Mouse (Mus musculus): Measurements from ENCODE around the gene Tmem53. TPM values are rescaled to one million over a fixed set of nuclear protein-coding genes. Genes with fewer than 3 reads are reported as not detected.
"Not testable (repeated sequence)": the region's sequence is repeated elsewhere in the genome, so short reads cannot be mapped to it uniquely, and the experiment has no call there.

Gene Tmem53
- total RNA-seq, 2 experiments from 2014 or later: 54.2 to 97.3 TPM

- DNase-seq: no peak
Measured at GRCm38 (mm10) chr4:117250982-117251381, 769 bp upstream of the Tmem53 start.

GRCm38 (mm10) chr4:117252351-117252750, 600 bp downstream of the Tmem53 start:
- peak; percentile 58 to 60 for DNase-seq

GRCm38 (mm10) chr4:117252755-117253154, 1.0 kb downstream of the Tmem53 start:
- no peak for DNase-seq

- DNase-seq: peak in 1 of 2 experiments; percentile 52
Measured at GRCm38 (mm10) chr4:117253218-117254016, 1.7 kb downstream of the Tmem53 start.

DNA sequence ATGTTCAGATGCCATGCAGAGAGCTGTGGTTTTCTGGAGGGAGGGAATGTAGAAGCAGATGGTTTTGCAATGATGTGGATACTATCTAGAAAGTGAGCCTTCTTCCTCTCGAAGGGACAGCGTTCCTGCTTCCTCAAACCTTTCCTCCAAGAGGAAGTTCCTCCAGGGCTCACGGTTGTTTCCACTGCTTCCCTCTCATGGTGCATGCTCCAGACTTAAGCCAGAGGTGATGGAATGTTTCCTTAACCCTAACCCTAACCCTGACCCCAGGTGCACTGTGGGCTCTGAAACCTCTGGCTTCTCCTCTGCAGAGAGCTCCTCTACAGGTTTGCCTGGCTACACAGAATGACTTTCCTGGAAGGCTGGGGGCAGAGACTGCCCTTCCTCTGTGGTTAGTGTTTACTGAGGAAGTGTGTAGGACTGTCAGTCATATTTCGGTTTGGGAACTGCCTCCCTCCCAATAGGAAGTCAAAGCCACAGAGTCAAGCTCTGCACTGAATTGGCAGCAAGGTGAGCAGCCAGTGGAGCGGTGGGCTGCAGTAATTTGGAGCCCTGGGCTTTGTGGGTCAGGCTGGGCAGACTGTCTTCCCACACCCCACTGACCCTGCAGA, 2.4 kb downstream of the Tmem53 start:
- no peak for DNase-seq

- DNase-seq: peak; percentile 54 to 72
Measured at GRCm38 (mm10) chr4:117254672-117255071, 2.9 kb downstream of the Tmem53 start.

DNA sequence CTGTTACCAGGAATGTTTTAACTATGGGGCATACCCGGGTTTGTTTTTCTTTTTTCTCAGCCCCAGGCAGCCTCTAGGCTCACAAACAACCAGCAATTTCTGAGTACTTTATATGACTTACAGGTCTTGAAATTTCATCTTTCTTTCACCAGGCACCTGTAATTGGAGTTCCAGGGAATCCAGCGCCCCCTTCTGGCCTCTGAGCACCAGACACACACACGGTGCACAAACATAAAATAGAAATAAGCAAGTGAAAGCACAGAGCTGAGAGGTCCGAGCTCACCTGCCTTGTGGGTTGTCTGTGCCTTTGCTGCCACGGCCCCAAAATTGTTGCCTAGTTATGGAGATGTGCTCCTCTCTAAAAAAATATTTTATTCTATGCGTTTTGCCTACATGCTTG, 8.2 kb downstream of the Tmem53 start:
- not testable (repeated sequence) for DNase-seq

- DNase-seq: no peak
Measured at GRCm38 (mm10) chr4:117261222-117261621, 9.5 kb downstream of the Tmem53 start.

- DNase-seq: peak; percentile 76 to 82
Measured at GRCm38 (mm10) chr4:117262101-117262913, 10.6 kb downstream of the Tmem53 start.

- no peak for DNase-seq
Measured at GRCm38 (mm10) chr4:117262987-117263386, 11.2 kb downstream of the Tmem53 start.

DNA sequence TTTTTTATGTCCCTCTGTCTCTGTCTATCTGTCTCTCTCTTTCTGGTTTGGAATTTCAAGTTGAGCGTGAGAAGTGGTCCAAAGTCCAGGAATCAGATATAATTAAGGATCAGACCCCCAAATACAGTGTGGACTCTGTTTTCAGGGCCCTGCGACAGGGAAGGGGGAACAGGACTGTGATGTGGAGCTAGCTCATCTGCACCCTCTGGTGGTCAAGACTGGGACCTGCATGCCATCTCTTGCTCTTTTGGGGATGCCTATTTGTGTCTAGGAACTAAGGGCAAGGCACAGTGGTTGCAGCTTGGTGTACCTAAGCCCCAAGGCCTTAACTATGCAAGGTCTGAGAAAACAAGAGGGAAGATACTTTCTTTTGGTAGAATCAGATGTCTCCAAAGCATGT, 15.5 kb downstream of the Tmem53 start:
- peak; percentile 80 to 82 for DNase-seq

- DNase-seq: no peak
Measured at GRCm38 (mm10) chr4:117267831-117268437, 16.2 kb downstream of the Tmem53 start.

DNA sequence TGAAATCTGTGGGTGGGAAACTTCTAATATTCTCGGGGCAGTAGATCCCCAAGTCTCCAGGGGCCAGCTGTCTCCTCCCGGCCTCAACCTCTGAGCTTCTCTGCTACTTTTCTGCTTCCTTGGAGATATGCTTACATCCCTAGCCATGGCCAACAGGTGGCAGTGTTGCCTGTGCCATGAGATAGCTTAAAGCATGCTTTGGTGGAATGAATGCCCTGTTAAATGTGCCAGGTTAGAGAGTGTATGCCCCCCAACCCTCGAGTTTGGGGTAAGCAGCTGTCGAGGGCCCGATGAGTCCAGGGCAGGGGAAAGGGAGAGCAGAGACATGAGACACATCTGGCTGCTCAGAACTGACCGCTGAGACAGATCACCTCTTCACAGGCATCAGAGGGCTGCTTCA, 18.5 kb downstream of the Tmem53 start:
- peak; percentile 82 for DNase-seq

GRCm38 (mm10) chr4:117272459-117272858, 20.7 kb downstream of the Tmem53 start:
- no peak for DNase-seq

DNA sequence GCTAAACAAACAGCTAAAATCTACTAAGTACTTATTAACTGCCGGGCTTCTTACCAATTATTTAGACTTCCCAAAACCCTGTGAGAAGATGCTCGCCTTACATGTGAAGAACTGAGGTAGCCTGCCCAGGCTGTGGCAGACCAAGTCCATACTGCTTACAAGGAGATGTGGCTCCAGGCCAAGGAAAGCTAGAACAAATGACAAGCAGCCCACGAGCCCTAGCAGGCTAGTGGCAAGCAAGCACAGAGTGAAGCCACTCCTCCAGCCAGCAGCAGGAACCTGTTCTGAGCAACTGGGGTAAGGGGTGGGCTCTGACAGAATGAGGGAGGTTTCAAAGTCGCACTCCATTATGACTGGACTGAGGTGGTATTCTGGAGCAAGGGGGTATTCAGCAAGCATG, 23.0 kb downstream of the Tmem53 start:
- no peak for DNase-seq

GRCm38 (mm10) chr4:117276281-117276711, 24.5 kb downstream of the Tmem53 start:
- peak; percentile 65 to 67 for DNase-seq

- DNase-seq: peak; percentile 75 to 82
Measured at GRCm38 (mm10) chr4:117277021-117277420, 25.3 kb downstream of the Tmem53 start.

- peak; percentile 71 to 77 for DNase-seq
Measured at GRCm38 (mm10) chr4:117277687-117278086, 25.9 kb downstream of the Tmem53 start.

DNA sequence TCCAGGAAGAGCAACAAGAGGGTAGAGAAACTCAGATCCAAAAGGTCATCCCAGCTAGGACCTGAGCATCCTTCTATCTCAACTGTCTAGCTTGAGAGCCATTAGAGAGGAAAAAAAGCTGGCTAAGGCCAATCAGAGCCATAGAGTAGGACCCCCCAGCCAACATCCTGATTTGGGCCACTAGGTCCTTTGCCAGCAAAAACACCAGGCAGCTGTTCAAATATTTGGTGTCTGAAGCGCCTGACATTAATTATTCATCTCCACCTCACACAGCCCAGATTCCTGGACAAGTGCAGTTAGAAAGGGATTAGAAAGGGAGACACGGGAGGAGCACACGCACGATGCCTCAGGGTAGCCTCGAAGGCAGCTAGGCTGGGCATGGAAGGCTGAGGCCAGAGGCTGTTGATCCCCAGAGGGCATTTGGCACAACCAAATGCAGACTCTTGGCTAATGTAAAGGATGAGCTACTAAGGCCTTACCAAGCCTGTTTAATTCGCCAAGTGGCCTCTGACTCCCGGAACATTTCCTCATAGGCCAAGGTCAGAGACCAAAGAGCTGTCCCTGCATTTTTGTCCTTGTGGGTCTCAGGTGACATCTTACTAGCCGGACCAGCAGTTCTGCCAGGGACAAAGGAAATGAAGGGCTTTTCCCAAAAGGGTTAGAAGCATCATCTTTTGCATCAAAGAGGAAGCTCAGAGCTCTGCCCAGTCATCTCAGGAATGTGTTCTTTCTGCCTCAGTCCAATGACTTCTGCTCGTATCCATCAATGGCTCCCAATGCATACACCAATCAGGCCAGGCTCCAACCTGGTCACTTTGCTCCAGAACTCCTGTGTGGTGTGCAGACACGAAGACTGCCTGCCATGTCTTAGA, 26.9 kb downstream of the Tmem53 start:
- peak; percentile 43 to 58 for DNase-seq

DNA sequence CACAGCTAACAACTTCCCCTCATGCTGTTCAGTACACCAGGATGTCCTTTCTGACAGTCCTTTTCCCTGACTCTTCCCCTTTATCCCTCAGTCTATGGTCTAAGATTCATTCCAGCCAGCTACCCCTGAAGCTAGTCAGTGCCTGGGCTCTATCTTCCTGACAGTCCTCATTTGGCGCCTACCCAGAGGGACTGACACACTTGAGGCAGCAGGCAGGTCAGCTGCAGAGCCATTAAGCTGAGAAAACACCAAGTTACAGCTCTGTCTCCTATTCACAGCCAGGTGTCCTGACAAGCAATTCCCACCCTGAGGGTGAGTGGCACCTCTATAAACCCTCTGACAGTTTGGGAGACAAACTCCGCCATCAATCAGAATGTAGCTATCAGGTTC, 27.5 kb downstream of the Tmem53 start:
- no peak for DNase-seq

DNA sequence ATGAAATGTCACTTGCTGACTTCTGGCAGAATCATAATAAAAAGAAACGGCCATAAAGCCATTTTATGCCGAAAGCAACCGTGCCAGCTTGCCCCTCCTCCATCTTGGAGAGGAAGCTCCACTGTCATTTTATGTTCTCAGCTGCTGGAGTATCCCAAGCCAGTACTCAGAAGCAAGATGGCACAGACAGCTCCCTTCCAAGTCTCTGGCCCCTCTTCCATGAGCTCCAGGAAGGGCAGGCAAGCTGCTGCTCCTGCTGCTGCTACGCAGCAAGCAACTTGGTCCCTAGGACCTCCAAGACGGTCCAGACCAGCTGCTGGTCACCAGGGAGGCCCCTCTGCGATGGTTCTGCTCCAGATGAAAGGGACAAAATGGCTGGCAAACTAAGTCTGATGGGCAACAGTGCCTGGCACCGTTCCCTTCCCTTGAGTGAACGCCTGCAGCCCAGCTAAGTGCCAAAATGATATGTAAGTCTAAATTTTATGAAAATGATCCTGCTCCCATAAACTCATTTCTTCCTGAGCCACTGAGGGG, 28.7 kb downstream of the Tmem53 start:
- no peak for DNase-seq
